In genomic region chr9:40764887-40765580, GRCm38 (mm10) we compare ENCODE assay signal across 10 mouse cellular contexts. TPM values are rescaled to one million over a fixed set of nuclear protein-coding genes. Genes with fewer than 3 reads are reported as not detected.
A peak's percentile ranks its signal among the peaks of the same experiment; 100 is the strongest.
DNase-seq lines count a peak whose midpoint lies in the region; TF ChIP-seq lines count a peak whose summit lies in the region.
"Had no signal": no experiment of that assay in that cellular context is flagged by ENCODE, and none has a peak within 500 bp of the region (broad histone marks: within the 10 kb centered on the region; RNA-seq: fewer than 3 reads in every experiment).

No protein-coding gene starts in this region.

- no peak for TF ChIP-seq POLR2A in lung, adult 2 months (IDR thresholded peaks at IDR 0.05; ENCODE audit: borderline replicate concordance, extremely low read depth, low read depth, low read length)
- no peak for TF ChIP-seq POLR2A in bone marrow, adult 2 months (IDR thresholded peaks at IDR 0.05; ENCODE audit: borderline replicate concordance, control insufficient read depth, low read depth, low read length)
- TF ChIP-seq POLR2A in small intestine, adult 2 months (IDR thresholded peaks at IDR 0.05; ENCODE audit: low read depth, low read length), result no peak

- TF ChIP-seq CTCF in gastrocnemius, adult 2 months (IDR thresholded peaks at IDR 0.05), result peak; percentile 23; the same call in 1 of the 2 replicates
- TF ChIP-seq CTCF in lung, adult 2 months (IDR thresholded peaks at IDR 0.05; ENCODE audit: insufficient read depth, low read length), result no peak
- TF ChIP-seq CTCF in bone marrow, adult 2 months (IDR thresholded peaks at IDR 0.05; ENCODE audit: control insufficient read depth, insufficient read depth, low read length), result peak; percentile 12; the same call in 1 of the 2 replicates
- TF ChIP-seq CTCF in small intestine, adult 2 months (IDR thresholded peaks at IDR 0.05; ENCODE audit: extremely low read depth, insufficient read length, insufficient replicate concordance, low read depth, low read length), result no peak

- 0 out of 2 replicates have a peak overlapping the region, but pooled peaks have one; percentile 35 for H3K27ac ChIP-seq in gastrocnemius, adult 2 months
- H3K27ac ChIP-seq in bone marrow, adult 2 months (ENCODE audit: control insufficient read depth, insufficient read depth, low read depth, low read length, poor library complexity), result no peak overlapping the region
- peak overlapping the region; percentile 75 for H3K27ac ChIP-seq in small intestine, adult 2 months (ENCODE audit: insufficient read depth, low read depth, low read length)

- H3K4me3 ChIP-seq in gastrocnemius, adult 2 months, result peak overlapping the region; percentile 37; the same call in 1 of the 2 replicates
- peak overlapping the region; percentile 39 for H3K4me3 ChIP-seq in lung, adult 2 months (replicated peaks; ENCODE audit: extremely low read depth, low read depth, low read length)
- peak overlapping the region; percentile 26 for H3K4me3 ChIP-seq in bone marrow, adult 2 months (replicated peaks; ENCODE audit: control insufficient read depth, low read depth, low read length)
- H3K4me3 ChIP-seq in small intestine, adult 2 months (ENCODE audit: low read depth, low read length), result no peak overlapping the region
- H3K4me3 ChIP-seq: myocyte had no signal

- H3K27me3 ChIP-seq in small intestine, adult 2 months (ENCODE audit: control insufficient read depth, insufficient read depth, low read length), result no peaks in the 10 kb centered on the region

- WGBS in lung, adult 2 months, result 65% methylated on average over 8 of the region's 9 CpGs
- WGBS in bone marrow, adult 2 months, result 55% methylated on average over 9 of the region's 9 CpGs
- 38% methylated on average over 9 of the region's 9 CpGs for WGBS in small intestine, adult 2 months

- peaks cover 5% of the 10 kb centered on the region; the same call in 1 of the 2 replicates for H3K36me3 ChIP-seq in small intestine, adult 2 months (ENCODE audit: control insufficient read depth, insufficient read depth, low read length)

- no peak for DNase-seq in gastrocnemius, adult 2 months
- DNase-seq in gastrocnemius, postnatal 36 days, result no peak
- DNase-seq in lung, adult 2 months, result no peak
- DNase-seq in lung, postnatal 10 days, result no peak
- no peak for DNase-seq in urinary bladder, adult 2 months (ENCODE audit: low spot score)
- no peak for DNase-seq in layer of hippocampus, adult 18-20 months (ENCODE audit: low spot score in 2 of 2)
- DNase-seq: kidney, adult 8-10 months had no signal

- no peaks in the 10 kb centered on the region for H3K4me1 ChIP-seq in lung, adult 2 months (ENCODE audit: control insufficient read depth, insufficient read depth, low read length)
- H3K4me1 ChIP-seq in bone marrow, adult 2 months (ENCODE audit: control insufficient read depth, insufficient read depth, low read length), result peaks cover 2% of the 10 kb centered on the region
- peaks cover 5% of the 10 kb centered on the region; the same call in 1 of the 2 replicates for H3K4me1 ChIP-seq in small intestine, adult 2 months (ENCODE audit: control insufficient read depth, insufficient read depth, insufficient read length, low read length)

- intact Hi-C loops in gastrocnemius, adult 2 months (cut with DNase I), result no loop called here
- intact Hi-C loops in gastrocnemius, postnatal 36 days (cut with DNase I), result no loop called here

RNA-seq across cellular contexts. Expression of gene Hspa8, which starts 35.8 kb away (rescaled TPM):
- 1,000 to 10,000 TPM; 1,297 to 1,609 TPM for total RNA-seq in gastrocnemius, adult 2 months (2021)
- 1,000 to 10,000 TPM; 1,032 to 1,188 TPM for total RNA-seq in gastrocnemius, postnatal 36 days (2021)
- polyA plus RNA-seq in lung, adult 2 months (2012; rRNA removed), result 1,079 and 1,193 TPM in 2 replicates
- polyA plus RNA-seq in bone marrow, adult 2 months (2011; ENCODE audit: insufficient read depth, insufficient read length, low replicate concordance, missing spikeins), result 397 and 805 TPM in 2 replicates
- polyA plus RNA-seq in small intestine, adult 2 months (2012; rRNA removed), result 685 and 816 TPM in 2 replicates
- 1,107 and 1,301 TPM in 2 replicates for polyA plus RNA-seq in urinary bladder, adult 2 months (2012; rRNA removed)
- 1,000 to 10,000 TPM; 2,409 to 2,534 TPM for total RNA-seq in layer of hippocampus, adult 18-20 months (2021)

Comparison
In these comparisons a context has a peak if more than half of its experiments do, and no peak if none do; other contexts are left out.
1. CTCF ChIP-seq: peak in gastrocnemius, adult 2 months (single experiment) and bone marrow, adult 2 months (single experiment); none in lung, adult 2 months (single experiment) and small intestine, adult 2 months (single experiment).